Mouse (Mus musculus) heart, embryonic 16.5 days (tissue): ENCODE measurements around the gene Lyrm2. TPM values are rescaled to one million over a fixed set of nuclear protein-coding genes. Genes with fewer than 3 reads are reported as not detected.

Experiments
- ATAC-seq: fragments of 200-750 bp; cut with Nextera tagmentation; replicated peaks from 2 replicates; pipeline ENCODE4 v1.8.0; 2017; ENCODE audit warnings: moderate number of reproducible peaks; ENCODE audit not compliant: insufficient read depth, low FRiP score; ENCODE audit errors: extremely low read depth
- H3K27ac ChIP-seq: fragments of 300-500 bp; sonication (generic); 2 replicates; pipeline ENCODE4 v1.5.1; 2014; ENCODE audit warnings: mild to moderate bottlenecking, low read length, control low read depth, moderate library complexity
- H3K27me3 ChIP-seq: fragments of 300-500 bp; sonication (generic); 2 replicates; pipeline ENCODE4 v1.6.1; 2014; ENCODE audit warnings: low read length, mixed read lengths; ENCODE audit not compliant: control insufficient read depth, insufficient read depth
- H3K36me3 ChIP-seq: fragments of 300-500 bp; sonication (generic); 2 replicates; pipeline ENCODE4 v1.6.1; 2014; ENCODE audit not compliant: control insufficient read depth, insufficient read depth
- H3K4me1 ChIP-seq: fragments of 300-500 bp; sonication (generic); 2 replicates; pipeline ENCODE4 v1.6.1; 2014; ENCODE audit warnings: low read length, mixed read lengths; ENCODE audit not compliant: control insufficient read depth, insufficient read depth
- H3K4me2 ChIP-seq: fragments of 300-500 bp; sonication (generic); 2 replicates; pipeline ENCODE4 v1.6.1; 2014; ENCODE audit warnings: low read depth, mild to moderate bottlenecking, control low read depth, low read length
- H3K4me3 ChIP-seq: fragments of 300-500 bp; sonication (generic); 2 replicates; pipeline ENCODE4 v1.5.1; 2014; ENCODE audit warnings: mild to moderate bottlenecking, control low read depth, low read length
- H3K9ac ChIP-seq: fragments of 300-500 bp; sonication (generic); 2 replicates; pipeline ENCODE4 v1.6.1; 2014; ENCODE audit warnings: low read length, control low read depth
- H3K9me3 ChIP-seq: fragments of 300-500 bp; sonication (generic); replicated peaks from 2 replicates; pipeline ENCODE4 v1.6.1; 2016; ENCODE audit warnings: low read length; ENCODE audit not compliant: control insufficient read depth
- WGBS: fragments of 180-500 bp; shearing (Covaris S2); extraction: QIAGEN DNeasy Blood & Tissue Kit; methylation state at CpG from one replicate; pipeline ENCODE4 v1.1.7; 2014; 5-methylcytosine and 5-hydroxymethylcytosine counted together
- polyA plus RNA-seq: library from polyadenylated mRNA; unstranded; fragments of >200 nt; fragmentation: Nextera tagmentation; extraction: Ambion mirVana; gene quantifications from 2 replicates; pipeline ENCODE4 v1.2.1, GENCODE M21; 2015

Gene Lyrm2
- polyA plus RNA-seq, 1 experiment from 2014 or later, result 107 TPM

DNA sequence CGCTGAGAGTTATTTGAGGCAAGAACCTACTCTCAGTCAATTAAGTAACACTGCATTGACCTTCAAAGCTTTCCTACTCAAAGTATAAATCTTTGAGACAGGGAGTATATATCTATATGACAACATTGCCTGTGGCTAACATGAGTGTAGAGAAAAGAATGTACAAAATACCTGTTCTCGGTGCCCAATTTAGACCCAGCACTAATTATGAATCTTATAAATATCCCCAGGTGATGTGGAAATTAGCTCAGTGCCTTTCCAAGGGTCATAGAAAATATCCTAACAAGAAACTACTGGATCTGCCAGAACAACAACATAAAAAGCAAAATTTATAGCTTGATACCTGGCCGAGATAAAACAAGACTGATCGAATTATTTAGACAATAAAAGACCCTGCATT is 1.1 kb upstream of the Lyrm2 start:
- Histone ChIP-seq H3K27ac (no peak overlapping the region), H3K4me2 (no peak overlapping the region), H3K4me1 (peaks cover 9% of the 10 kb centered on the region), H3K9ac (no peak overlapping the region), H3K36me3 (no peaks in the 10 kb centered on the region), H3K9me3 (no peaks in the 10 kb centered on the region), H3K4me3 (no peak overlapping the region), H3K27me3 (no peaks in the 10 kb centered on the region)
- ATAC-seq, result no peak
- 96% methylated on average over 4 of the region's 4 CpGs for WGBS

- Histone ChIP-seq H3K4me3 (peak overlapping the region; percentile 79), H3K36me3 (no peaks in the 10 kb centered on the region), H3K9me3 (no peaks in the 10 kb centered on the region), H3K4me2 (peak overlapping the region; percentile 83), H3K4me1 (peaks cover 9% of the 10 kb centered on the region), H3K9ac (peak overlapping the region; percentile 89), H3K27me3 (no peaks in the 10 kb centered on the region), H3K27ac (peak overlapping the region; percentile 98)
- peak; percentile 37; the same call in 1 of the 2 replicates for ATAC-seq
- 12% methylated on average over 9 of the region's 9 CpGs for WGBS
Measured at GRCm38 (mm10) chr4:32800577-32801170, 621 bp downstream of the Lyrm2 start.

DNA sequence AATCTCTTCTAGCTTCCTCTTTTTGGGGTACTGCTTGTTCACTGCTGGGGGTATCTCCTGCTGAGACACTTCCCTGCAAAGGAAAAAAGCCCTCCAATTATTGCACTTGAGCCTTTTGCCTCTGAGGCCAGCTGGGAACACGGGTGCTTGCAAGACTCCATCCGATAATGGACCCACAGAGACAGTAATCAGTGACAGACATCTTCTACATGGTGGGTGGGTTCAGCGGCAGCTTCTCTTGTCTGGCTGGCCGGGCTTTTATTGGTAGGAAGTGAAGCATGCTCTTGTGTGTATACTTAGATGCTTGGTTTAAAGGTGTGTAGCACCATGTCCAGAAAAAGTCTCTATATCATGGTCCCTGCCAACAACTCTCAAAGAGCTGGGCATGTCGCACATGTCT is 17.4 kb downstream of the Lyrm2 start:
- Histone ChIP-seq H3K27ac (no peak overlapping the region), H3K9ac (no peak overlapping the region), H3K4me2 (no peak overlapping the region), H3K4me1 (no peaks in the 10 kb centered on the region), H3K4me3 (no peak overlapping the region), H3K27me3 (no peaks in the 10 kb centered on the region), H3K9me3 (no peaks in the 10 kb centered on the region), H3K36me3 (no peaks in the 10 kb centered on the region)
- ATAC-seq, result no peak
- WGBS, result 78% methylated on average over 5 of the region's 5 CpGs

GRCm38 (mm10) chr4:32820676-32821075 is 20.6 kb downstream of the Lyrm2 start:
- no peak overlapping the region for H3K27ac ChIP-seq
- H3K27me3 ChIP-seq, result no peaks in the 10 kb centered on the region
- no peaks in the 10 kb centered on the region for H3K36me3 ChIP-seq
- H3K4me2 ChIP-seq, result no peak overlapping the region
- H3K9ac ChIP-seq, result no peak overlapping the region
- H3K4me1 ChIP-seq, result no peaks in the 10 kb centered on the region
- no peak for ATAC-seq
- 93% methylated on average over 3 of the region's 3 CpGs for WGBS
- no peaks in the 10 kb centered on the region for H3K9me3 ChIP-seq
- H3K4me3 ChIP-seq, result no peak overlapping the region

DNA sequence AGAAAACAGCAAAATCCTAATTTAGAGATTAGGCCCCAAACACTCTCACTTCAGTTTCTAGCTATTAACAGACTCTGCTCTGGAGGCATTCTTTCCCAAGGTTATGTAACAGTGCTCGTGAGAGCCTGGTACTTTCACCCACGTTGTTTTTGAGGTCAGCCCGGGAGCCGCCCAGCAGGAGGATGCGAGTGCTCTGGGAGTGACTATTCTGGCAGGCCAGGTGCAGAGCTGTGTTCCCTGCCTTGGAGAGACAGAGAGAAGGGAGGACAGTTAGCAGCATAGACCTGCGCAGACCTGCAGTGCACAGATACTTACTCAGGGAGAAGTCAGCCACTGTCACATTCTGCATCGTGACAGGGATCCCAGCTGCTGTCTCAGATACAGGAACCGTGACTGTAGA is 24.2 kb downstream of the Lyrm2 start:
- H3K9ac ChIP-seq, result no peak overlapping the region
- H3K9me3 ChIP-seq, result no peaks in the 10 kb centered on the region
- no peak overlapping the region for H3K4me3 ChIP-seq
- no peak for ATAC-seq
- H3K36me3 ChIP-seq, result no peaks in the 10 kb centered on the region
- 57% methylated on average over 8 of the region's 8 CpGs for WGBS
- H3K4me1 ChIP-seq, result peaks cover 10% of the 10 kb centered on the region; the same call in 1 of the 2 replicates
- no peak overlapping the region for H3K27ac ChIP-seq
- H3K4me2 ChIP-seq, result no peak overlapping the region
- H3K27me3 ChIP-seq, result no peaks in the 10 kb centered on the region

DNA sequence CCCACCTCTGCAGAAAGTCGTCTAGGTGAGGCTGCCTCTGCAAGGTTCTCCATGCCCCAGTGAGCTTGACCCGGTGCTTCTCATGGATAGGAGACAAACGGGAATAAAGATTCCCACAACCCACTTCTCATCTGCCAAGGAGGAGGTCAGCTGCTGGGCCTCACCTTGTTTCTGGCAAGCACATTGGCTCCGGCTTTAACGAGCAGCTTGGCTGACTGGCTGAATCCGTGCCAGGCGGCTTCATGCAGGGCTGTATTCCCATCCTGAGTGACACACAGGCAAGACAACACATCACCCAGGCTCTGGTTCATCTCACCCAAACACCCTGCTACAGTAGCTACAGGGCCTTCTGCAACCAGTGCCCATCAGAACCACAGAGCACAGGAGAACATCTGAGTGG is 26.9 kb downstream of the Lyrm2 start:
- H3K27ac ChIP-seq, result no peak overlapping the region
- 43% methylated on average over 7 of the region's 7 CpGs for WGBS
- H3K4me1 ChIP-seq, result peaks cover 11% of the 10 kb centered on the region; the same call in 1 of the 2 replicates
- ATAC-seq, result no peak; the same call in 1 of the 2 replicates
- no peak overlapping the region; the same call in 1 of the 2 replicates for H3K4me2 ChIP-seq
- no peak overlapping the region for H3K4me3 ChIP-seq
- no peaks in the 10 kb centered on the region for H3K36me3 ChIP-seq
- no peak overlapping the region for H3K9ac ChIP-seq
- H3K9me3 ChIP-seq, result no peaks in the 10 kb centered on the region
- H3K27me3 ChIP-seq, result no peaks in the 10 kb centered on the region

GRCm38 (mm10) chr4:32828385-32829077 is 28.5 kb downstream of the Lyrm2 start:
- no peaks in the 10 kb centered on the region for H3K36me3 ChIP-seq
- WGBS, result 78% methylated on average over 10 of the region's 10 CpGs
- no peaks in the 10 kb centered on the region for H3K27me3 ChIP-seq
- ATAC-seq, result no peak
- H3K9me3 ChIP-seq, result no peaks in the 10 kb centered on the region
- no peak overlapping the region for H3K4me2 ChIP-seq
- H3K4me3 ChIP-seq, result no peak overlapping the region
- no peak overlapping the region for H3K27ac ChIP-seq
- H3K4me1 ChIP-seq, result peaks cover 11% of the 10 kb centered on the region; the same call in 1 of the 2 replicates
- no peak overlapping the region for H3K9ac ChIP-seq

- WGBS, result 44% methylated on average over 10 of the region's 10 CpGs
- H3K4me3 ChIP-seq, result no peak overlapping the region
- H3K4me1 ChIP-seq, result peaks cover 11% of the 10 kb centered on the region; the same call in 1 of the 2 replicates
- H3K9ac ChIP-seq, result no peak overlapping the region
- no peak for ATAC-seq
- H3K4me2 ChIP-seq, result no peak overlapping the region
- H3K9me3 ChIP-seq, result no peaks in the 10 kb centered on the region
- H3K27me3 ChIP-seq, result no peaks in the 10 kb centered on the region
- H3K27ac ChIP-seq, result no peak overlapping the region
- no peaks in the 10 kb centered on the region for H3K36me3 ChIP-seq
Measured at GRCm38 (mm10) chr4:32829316-32829715, 29.3 kb downstream of the Lyrm2 start.
